Mouse (Mus musculus): ENCODE measurements around the gene Tekt3.

- TF ChIP-seq GATA1 (IDR thresholded peaks at IDR 0.05; ENCODE audit: borderline replicate concordance, low read length) (no peak), FLI1 (IDR thresholded peaks at IDR 0.05; ENCODE audit: low read length) (no peak)
These were observed 5.9 kb upstream of the Tekt3 start for GRCm38 (mm10) chr11:63055596-63055995.

Data from megakaryocyte, embryonic 14.5 days (primary cell).